Mouse (Mus musculus): ENCODE measurements around the gene Jph3. TPM values are rescaled to one million over a fixed set of nuclear protein-coding genes. Genes with fewer than 3 reads are reported as not detected.

The Jph3 gene
- polyA plus RNA-seq, 1 experiment = 0.08 TPM

GRCm38 (mm10) chr8:121729754-121730153 lies 331 bp downstream of the Jph3 start:
- DNase-seq (ENCODE audit: low read depth) = no peak

- DNase-seq (ENCODE audit: low read depth) = no peak
Measured at GRCm38 (mm10) chr8:121730170-121730569, 747 bp downstream of the Jph3 start.

- no peak for DNase-seq (ENCODE audit: low read depth)
Measured at GRCm38 (mm10) chr8:121730646-121731045, 1.2 kb downstream of the Jph3 start.

DNA sequence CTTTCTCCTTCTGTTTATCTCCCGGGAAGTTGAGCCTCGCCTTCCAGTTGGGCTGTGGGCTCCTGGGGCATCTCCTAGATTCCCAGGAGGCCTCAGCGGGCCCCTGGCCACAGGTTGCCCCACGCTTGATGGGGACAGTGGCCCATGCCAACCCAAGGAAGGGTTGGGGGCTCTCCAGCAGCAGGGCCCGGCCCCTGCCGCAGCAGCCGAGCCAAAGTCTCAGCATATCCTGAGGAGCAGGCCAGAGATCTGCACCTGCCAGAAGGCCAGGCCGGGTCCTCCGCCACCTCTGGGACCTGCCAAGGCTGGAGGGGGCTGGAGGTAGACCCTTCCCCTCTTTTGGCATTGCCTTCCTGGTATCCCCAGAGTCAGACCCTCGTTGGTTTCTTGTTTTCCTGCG lies 1.6 kb downstream of the Jph3 start:
- no peak for DNase-seq (ENCODE audit: low read depth)

GRCm38 (mm10) chr8:121731471-121732333 lies 2.3 kb downstream of the Jph3 start:
- no peak for DNase-seq (ENCODE audit: low read depth)

GRCm38 (mm10) chr8:121732334-121732665 lies 2.9 kb downstream of the Jph3 start:
- DNase-seq (ENCODE audit: low read depth) = no peak

- no peak for DNase-seq (ENCODE audit: low read depth)
Measured at GRCm38 (mm10) chr8:121734262-121734661, 4.8 kb downstream of the Jph3 start.

DNA sequence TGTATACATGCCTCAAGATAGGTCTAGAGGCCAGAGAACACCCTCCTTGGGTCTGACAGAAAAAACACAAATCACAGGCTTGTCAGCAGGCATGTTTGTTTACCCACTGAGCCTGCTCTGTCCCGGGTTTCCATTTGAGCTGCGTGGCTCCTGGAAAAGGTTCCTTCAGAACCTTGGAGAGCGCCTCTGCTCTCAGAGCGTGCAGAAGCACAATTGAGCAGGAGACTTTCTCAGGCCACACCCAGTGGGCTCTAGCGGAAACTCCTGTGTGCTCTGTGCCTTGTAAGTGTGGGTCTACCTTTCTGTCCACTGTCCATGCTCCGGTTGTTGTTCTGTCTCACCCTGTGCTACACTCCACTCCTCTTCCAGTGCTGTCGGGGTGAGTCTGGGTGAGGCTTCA lies 6.8 kb downstream of the Jph3 start:
- no peak for DNase-seq (ENCODE audit: low read depth)

DNA sequence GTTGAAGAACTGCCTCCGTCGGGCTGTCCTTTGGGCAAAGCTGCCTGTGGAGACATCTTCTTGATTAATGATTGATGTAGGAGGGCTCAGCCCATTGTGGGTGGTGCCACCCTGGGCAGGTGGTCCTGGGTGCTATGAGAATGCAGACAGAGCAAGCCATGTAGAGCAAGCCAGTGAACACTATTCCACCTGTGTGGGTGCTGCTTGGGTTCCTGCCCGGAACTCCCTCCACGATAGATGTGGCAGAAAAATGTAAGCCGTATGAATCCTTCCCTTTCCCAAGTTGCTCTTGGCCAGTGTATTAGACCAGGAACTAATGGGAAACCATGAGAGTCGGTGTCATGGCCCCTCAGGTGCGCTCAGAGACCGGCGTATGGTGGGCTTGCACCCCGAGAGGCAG lies 11.3 kb downstream of the Jph3 start:
- no peak for DNase-seq (ENCODE audit: low read depth)

GRCm38 (mm10) chr8:121749501-121749900 lies 20.1 kb downstream of the Jph3 start:
- no peak for DNase-seq (ENCODE audit: low read depth)

DNA sequence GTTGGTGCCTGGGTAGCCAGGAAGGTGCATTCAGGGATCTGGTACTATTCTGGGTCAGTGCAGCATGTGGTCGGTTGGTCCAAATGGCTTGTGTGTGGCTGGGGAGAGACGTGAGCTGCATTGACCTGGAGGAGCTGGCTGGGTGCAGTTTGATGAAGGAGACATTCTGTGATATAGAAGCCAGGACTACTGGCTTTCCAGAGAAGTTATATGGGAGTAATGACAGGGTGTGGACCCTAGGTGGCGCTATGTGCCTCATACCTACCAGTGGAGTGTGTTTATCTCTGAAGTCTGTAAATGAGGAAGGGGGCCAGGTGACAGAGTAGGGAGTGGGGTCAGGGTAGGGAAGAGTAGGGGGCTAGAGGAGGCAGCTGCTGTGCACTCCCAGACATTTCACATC lies 21.1 kb downstream of the Jph3 start:
- no peak for DNase-seq (ENCODE audit: low read depth)

- no peak for DNase-seq (ENCODE audit: low read depth)
Measured at GRCm38 (mm10) chr8:121751407-121751806, 22.0 kb downstream of the Jph3 start.

DNA sequence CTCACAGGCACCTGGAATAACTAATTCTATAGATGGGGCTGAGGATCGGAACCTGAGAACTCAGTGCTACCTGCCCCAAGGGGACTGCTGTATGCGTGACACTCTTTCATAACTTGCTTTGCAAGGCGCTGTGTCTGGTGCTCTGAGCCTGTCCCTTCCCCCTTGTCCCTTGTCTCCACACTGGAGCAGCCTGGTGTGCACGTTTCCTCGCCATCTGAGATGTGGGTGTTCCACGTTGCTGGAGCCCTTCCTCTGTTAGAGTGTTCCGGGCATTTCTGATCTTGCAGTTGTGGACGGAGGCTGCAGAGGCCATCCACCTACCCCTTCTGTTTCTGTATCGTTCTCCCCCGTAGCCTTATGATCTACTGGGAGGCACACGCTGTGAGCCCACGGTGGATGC lies 29.0 kb downstream of the Jph3 start:
- no peak for DNase-seq (ENCODE audit: low read depth)

- DNase-seq (ENCODE audit: low read depth) = no peak
Measured at GRCm38 (mm10) chr8:121760484-121760883, 31.1 kb downstream of the Jph3 start.

- DNase-seq (ENCODE audit: low read depth) = no peak
Measured at GRCm38 (mm10) chr8:121761480-121761879, 32.1 kb downstream of the Jph3 start.

GRCm38 (mm10) chr8:121762999-121763699 lies 33.7 kb downstream of the Jph3 start:
- no peak for DNase-seq (ENCODE audit: low read depth)

DNA sequence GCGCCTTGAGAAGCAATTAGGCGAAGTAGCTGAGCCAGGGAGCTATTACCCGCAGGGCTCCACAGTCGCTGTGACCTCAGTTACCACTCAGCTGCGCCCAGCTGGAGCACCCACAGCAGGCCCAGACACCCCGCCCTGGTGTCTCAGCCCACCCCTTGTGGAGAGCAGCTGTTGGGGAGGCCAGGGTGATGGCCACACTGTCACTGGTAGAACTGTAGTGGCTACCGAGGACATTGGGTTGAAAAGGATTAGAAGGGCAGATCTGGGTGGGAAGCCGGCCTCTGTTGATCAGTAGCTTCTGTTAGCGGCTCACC lies 34.2 kb downstream of the Jph3 start:
- no peak for DNase-seq (ENCODE audit: low read depth)

- no peak for DNase-seq (ENCODE audit: low read depth)
Measured at GRCm38 (mm10) chr8:121765594-121766138, 36.2 kb downstream of the Jph3 start.

- no peak for DNase-seq (ENCODE audit: low read depth)
Measured at GRCm38 (mm10) chr8:121769095-121769494, 39.7 kb downstream of the Jph3 start.

GRCm38 (mm10) chr8:121769621-121770020 lies 40.2 kb downstream of the Jph3 start:
- DNase-seq (ENCODE audit: low read depth) = no peak

GRCm38 (mm10) chr8:121770845-121771752 lies 41.7 kb downstream of the Jph3 start:
- no peak for DNase-seq (ENCODE audit: low read depth)

GRCm38 (mm10) chr8:121773876-121774275 lies 44.5 kb downstream of the Jph3 start:
- DNase-seq (ENCODE audit: low read depth) = no peak

Data from gonadal fat pad, adult 2 months (tissue).